Mouse (Mus musculus) inflammation-experienced regulatory T-cells, adult 6 months (primary cell): Measurements from ENCODE around the gene Cmtr1. TPM values are rescaled to one million over a fixed set of nuclear protein-coding genes. Genes with fewer than 3 reads are reported as not detected.
"Not testable (repeated sequence)": the region's sequence is repeated elsewhere in the genome, so short reads cannot be mapped to it uniquely, and the experiment has no call there.

Experiments
- ATAC-seq: one replicate; pipeline ENCODE4 v1.8.0; 2017
- polyA plus RNA-seq, 3 experiments: library from polyadenylated mRNA; unstranded; fragments of 100-300 nt; shearing (Covaris generic); gene quantifications; one replicate each; pipeline ENCODE4 v1.2.1; 2017

Gene Cmtr1
- polyA plus RNA-seq, result 100 to 1,000 TPM in 1 of 3 experiments, 10 to 100 TPM in 2; 83.4 to 107 (median 98.4) TPM

DNA sequence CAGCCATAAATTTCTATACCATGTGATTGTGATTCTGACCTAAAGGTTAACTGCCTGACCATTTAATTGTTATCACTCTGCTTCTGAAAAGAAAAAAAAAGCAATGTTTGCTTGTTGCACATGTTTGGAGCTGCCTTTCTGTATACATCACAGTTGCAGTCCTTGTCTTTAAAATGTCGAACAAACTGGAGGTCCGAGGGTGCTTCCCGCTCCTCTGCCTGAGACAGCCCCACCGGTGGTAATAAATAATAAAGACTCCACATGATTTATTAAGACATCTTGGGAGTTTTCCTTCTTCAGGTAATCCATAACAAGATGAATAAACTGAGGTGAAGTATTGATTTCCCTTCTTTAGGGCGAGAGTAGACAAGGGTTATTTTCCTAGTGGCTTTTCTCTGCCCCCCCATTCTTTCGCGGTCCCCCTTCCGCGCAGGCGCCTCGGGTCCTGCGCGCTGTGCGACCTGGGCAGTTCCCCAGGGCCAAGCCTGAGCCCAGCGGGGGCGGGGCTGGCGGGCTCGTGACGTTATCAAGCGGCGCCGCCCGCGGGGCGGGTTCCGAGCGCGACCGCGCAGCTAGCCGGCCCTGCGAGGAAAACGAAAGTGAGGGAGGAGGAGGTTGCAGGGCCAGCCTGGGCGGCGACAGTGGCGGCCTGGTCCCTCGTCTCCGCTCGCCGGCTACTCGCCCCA lies at the start of gene Cmtr1:
Gene Cmtr1, plus strand, starts transcription at position 520 of the 686 bp plus-strand sequence.
- ATAC-seq, result peak; percentile 85

- ATAC-seq, result not testable (repeated sequence)
Measured at GRCm38 (mm10) chr17:29613453-29613852, 46.9 kb upstream of the Cmtr1 start.

DNA sequence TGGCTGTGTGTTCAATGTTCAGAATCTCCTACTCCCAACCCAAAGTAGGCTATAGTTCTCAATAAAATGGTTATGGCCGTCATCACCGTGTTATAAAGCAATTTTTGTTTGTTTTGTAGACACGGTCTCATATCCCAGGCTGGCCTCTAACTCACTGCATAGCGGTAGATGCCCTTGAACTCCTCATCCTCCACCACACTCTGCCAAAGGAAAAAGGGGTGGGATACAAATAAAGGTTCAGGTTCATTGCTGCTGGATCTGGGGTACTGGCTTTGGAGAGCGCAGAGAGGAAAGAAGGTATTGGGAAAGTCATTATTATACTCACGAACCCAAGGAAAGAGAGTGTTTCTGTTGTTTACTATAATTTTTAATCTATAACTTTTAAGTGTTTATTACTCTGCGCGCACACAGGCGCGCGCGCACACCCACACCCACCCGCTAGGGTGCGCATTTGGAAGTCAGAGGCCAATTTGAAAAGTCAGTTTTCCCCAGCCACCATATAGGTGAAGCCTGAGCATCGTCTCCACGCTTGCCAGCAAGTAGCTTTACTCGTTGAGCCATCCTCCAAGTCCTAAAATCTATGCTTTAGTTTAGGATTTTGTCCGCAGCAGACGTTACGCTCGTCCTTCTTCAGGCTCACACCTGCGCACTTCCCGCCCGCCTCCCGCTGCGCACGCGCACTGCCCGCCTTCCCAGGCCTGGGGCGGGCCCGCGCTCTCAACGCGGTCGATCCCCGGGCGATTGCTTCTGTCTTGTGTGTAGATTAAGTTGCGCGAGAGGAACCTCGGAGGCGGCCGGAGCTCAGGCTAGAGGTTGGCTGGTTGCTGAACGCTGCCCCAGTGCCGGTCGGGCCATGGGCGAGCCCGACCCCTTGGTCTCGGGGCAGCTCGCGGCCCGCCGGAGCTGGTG lies 46.0 kb upstream of the Cmtr1 start, which contains the start of the genes Rnf8 and Gm28043:
Gene Rnf8, plus strand, starts transcription at position 676 of the 909 bp plus-strand sequence.
Gene Gm28043, plus strand, starts transcription at position 762 of the 909 bp plus-strand sequence.
- ATAC-seq, result peak; percentile 94

- peak; percentile 6 for ATAC-seq
Measured at GRCm38 (mm10) chr17:29615024-29615551, 45.3 kb upstream of the Cmtr1 start.

DNA sequence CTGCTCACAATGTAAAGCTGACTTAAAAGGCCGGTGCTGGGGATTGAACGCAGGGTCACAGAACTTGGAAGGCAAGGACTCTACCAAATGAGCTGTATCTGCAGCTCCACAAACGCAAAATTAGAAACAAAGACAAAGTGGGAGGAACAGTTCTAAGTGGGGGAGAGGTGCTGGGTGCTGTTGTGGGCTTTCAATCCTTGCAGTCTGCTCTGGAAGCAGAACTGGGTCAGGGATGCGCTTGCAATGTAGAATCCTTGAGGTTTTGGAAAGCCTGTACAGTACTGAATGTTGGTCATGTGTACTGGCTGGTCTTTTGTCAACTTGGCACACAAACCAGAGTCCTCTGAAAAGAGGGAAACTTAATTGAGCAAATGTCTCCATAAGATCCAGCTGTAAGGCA lies 44.8 kb upstream of the Cmtr1 start:
- ATAC-seq, result no peak

- ATAC-seq, result no peak
Measured at GRCm38 (mm10) chr17:29619231-29619630, 41.2 kb upstream of the Cmtr1 start.

GRCm38 (mm10) chr17:29623488-29623887 lies 36.9 kb upstream of the Cmtr1 start:
- ATAC-seq, result no peak

- no peak for ATAC-seq
Measured at GRCm38 (mm10) chr17:29627285-29627684, 33.1 kb upstream of the Cmtr1 start.

- no peak for ATAC-seq
Measured at GRCm38 (mm10) chr17:29628946-29629345, 31.4 kb upstream of the Cmtr1 start.

DNA sequence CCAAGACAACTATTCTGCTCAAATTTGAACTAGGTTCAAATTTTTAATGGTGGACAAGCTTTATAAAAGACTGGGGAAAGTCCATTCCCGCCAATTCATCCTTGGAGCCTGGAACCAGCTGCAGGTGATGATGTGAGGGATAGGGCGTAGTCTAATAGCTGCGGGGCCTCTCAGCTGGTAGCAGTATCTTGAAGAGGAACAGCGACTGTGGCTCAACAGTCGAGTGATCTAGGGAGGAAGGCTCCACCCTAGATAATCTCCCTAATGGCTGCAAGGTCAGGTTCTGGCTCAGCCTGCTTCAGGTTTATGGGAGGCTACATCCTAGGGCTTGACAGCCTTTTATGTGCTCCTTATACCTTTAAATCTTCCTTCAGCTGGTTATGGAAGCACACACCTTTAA lies 30.8 kb upstream of the Cmtr1 start:
- no peak for ATAC-seq

DNA sequence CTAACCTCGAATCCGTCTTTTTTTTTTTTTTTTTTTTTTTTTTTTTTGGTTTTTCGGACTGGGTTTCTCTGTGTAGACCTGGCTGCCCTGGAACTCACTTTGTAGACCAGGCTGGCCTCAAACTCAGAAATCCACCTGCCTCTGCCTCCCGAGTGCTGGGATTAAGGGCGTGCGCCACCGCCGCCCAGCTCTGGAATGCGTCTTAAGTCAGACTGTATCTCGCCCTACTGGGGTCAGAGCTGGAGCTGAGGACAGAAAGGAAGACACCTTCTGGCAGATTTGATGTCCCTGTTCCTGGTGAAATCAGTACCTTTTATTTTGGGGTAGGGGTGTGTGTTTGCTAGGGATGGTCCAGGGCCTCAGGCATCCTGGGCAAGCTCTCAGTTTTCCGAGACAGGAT lies 28.1 kb upstream of the Cmtr1 start:
- ATAC-seq, result no peak

- no peak for ATAC-seq
Measured at GRCm38 (mm10) chr17:29635492-29635891, 24.9 kb upstream of the Cmtr1 start.

- ATAC-seq, result no peak
Measured at GRCm38 (mm10) chr17:29636118-29636517, 24.3 kb upstream of the Cmtr1 start.

GRCm38 (mm10) chr17:29637377-29637776 lies 23.0 kb upstream of the Cmtr1 start:
- no peak for ATAC-seq

DNA sequence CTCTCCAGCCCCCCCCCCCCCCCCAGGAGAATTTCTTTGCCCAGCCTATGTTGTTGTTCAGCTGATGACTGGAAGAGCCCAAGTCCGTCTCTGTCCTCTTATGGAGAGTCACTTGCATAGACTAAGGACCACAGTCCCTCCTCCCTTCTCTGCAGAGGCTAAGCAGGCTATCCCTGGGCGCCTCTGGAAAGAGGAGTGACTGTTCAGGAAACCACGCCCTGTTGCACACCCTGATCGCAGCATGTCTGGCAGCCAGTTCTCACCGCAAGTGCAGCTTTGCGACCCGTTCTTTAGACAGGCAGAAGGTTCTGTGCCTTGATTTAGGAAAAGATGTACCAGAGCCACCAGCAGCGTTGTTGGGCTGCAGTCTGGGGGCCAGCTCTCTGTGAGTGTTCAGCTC lies 22.5 kb upstream of the Cmtr1 start:
- no peak for ATAC-seq

- no peak for ATAC-seq
Measured at GRCm38 (mm10) chr17:29640971-29641370, 19.4 kb upstream of the Cmtr1 start.

DNA sequence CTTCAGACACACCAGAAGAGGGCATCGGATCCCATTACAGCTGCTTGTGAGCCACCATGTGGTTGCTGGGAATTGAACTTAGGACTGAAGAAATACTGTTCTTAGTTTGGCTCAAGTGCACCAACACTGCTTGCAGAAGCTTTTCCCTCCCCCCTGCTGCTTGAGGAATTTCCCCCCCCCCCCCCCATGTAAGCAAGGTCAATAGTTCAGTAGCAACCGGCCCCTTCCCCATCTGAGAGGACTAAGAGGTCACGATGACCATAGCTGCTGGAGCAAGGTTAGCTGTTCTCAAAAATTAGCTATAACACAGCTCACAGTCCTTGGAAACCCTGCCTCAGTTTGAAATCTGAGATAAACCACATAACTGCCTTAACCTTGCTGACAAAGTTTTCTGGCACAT lies 18.2 kb upstream of the Cmtr1 start:
- no peak for ATAC-seq

GRCm38 (mm10) chr17:29658249-29658648 lies 2.1 kb upstream of the Cmtr1 start:
- ATAC-seq, result no peak

- peak; percentile 57 for ATAC-seq
Measured at GRCm38 (mm10) chr17:29660762-29661391, 482 bp downstream of the Cmtr1 start.

GRCm38 (mm10) chr17:29662145-29662544 lies 1.8 kb downstream of the Cmtr1 start:
- ATAC-seq, result no peak

DNA sequence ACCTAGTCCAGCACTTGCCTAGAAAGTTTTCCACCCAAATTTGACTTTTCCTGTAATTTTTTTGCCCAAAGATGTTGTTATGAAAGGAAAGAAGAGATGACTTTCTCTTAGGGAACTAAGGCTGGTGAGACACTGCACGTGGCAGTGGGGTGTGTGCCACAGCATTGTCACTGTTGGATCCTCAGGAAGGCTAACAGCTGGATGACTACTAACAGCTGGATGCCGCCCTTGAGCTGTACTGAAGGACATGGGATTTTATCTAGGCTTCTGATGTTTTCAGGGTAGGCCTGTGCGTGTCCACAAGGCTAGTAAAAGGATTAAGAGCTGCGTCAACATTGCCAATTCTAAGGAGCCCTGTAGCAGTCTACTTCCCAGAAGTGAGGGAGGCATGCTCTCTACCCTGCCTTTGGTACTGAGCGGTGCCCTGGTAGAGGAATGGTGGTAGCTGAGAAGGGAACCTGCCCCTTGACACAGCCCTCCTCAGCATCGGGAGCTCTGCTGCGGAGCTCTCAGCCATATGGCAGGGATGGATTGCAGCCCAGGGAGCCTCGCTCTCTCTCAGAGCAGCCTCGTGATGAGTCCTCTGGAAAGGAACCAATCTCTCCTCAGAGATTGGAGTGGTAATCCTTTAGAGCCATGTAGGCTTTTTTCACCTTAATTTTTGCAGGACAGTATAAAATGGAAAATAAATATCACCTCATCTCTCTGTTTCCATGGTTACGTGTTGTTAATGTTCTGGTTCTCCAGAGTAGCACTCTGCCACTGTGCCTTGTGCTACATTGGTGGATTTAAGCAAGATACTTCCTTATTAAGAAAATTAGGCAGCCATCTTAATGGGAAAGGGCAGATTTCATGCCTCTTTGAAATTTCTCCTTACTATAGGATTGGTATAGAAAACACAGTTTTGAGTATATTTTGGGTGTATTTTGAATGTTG lies 7.9 kb downstream of the Cmtr1 start:
- ATAC-seq, result no peak

DNA sequence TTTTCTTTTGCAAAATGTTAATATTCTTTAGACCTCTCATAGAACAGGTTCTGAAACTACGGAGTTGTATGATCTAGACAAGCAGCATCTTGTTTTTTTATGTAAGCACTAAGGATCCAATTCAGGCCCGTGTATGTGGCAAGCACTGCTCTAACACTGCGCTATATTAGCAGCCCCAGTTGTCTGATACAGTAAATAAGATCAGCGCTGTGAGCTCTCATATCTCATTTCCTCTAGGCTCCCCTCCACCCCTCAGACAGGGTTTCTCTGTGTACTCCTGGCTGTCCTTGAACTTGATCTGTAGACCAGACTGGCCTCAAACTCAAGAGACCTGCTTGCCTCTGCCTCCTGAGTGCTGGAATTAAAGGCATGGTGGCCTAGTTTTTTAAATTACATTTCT lies 8.6 kb downstream of the Cmtr1 start:
- ATAC-seq, result no peak
